Mouse (Mus musculus): ENCODE measurements around the gene Slc37a1.

GRCm38 (mm10) chr17:31300736-31301135 lies 14.1 kb downstream of the Slc37a1 start:
- TF ChIP-seq POLR2A (IDR thresholded peaks at IDR 0.05; ENCODE audit: control insufficient read depth in 1 of 2, insufficient read depth in 1 of 2, low read depth in 1 of 2, low read length in 2 of 2, poor library complexity in 1 of 2) (no peak), NELFE (IDR thresholded peaks at IDR 0.05; ENCODE audit: low read depth, low read length) (no peak), CTCF (IDR thresholded peaks at IDR 0.05 in 2 of 3, conservative IDR thresholded peaks at IDR 0.05 in 1 of 3; ENCODE audit: control insufficient read depth in 1 of 3, insufficient read depth in 1 of 3, low read depth in 2 of 3, low read length in 3 of 3, poor library complexity in 1 of 3, severe bottlenecking in 1 of 3) (no peak), EP300 (IDR thresholded peaks at IDR 0.05; ENCODE audit: low read depth in 1 of 2, low read length in 2 of 2) (no peak), MYB (IDR thresholded peaks at IDR 0.05; ENCODE audit: low read depth, low read length) (no peak), CHD2 (IDR thresholded peaks at IDR 0.05; ENCODE audit: low read length) (no peak), TBP (IDR thresholded peaks at IDR 0.05; ENCODE audit: low read depth, low read length) (no peak), ZC3H11A (IDR thresholded peaks at IDR 0.05; ENCODE audit: low read depth, low read length) (no peak)

Data from MEL (cell line).